Comparison of ENCODE assay signal across 9 mouse cellular contexts in genomic region chr6:135332737-135333281, GRCm38 (mm10). TPM values are rescaled to one million over a fixed set of nuclear protein-coding genes. Genes with fewer than 3 reads are reported as not detected.
DNase-seq lines count a peak whose midpoint lies in the region; ATAC-seq and TF ChIP-seq lines count a peak whose summit lies in the region.
"Had no signal": no experiment of that assay in that cellular context is flagged by ENCODE, and none has a peak within 500 bp of the region (broad histone marks: within the 10 kb centered on the region; RNA-seq: fewer than 3 reads in every experiment).

No protein-coding gene starts in this region.

- ATAC-seq in lung, embryonic 14.5 days (ENCODE audit: insufficient read depth), result peak; percentile 71
- peak; percentile 87 for ATAC-seq in kidney, embryonic 16.5 days (ENCODE audit: low FRiP score, low TSS enrichment)
- ATAC-seq in midbrain, postnatal 0 days (ENCODE audit: low FRiP score), result no peak
- no peak for ATAC-seq in monocyte, adult 5-6 weeks (replicated peaks; ENCODE audit: insufficient number of reproducible peaks, low FRiP score, low TSS enrichment, poor library complexity, severe bottlenecking)

- peak; percentile 71 for DNase-seq in lung, embryonic 14.5 days
- no peak for DNase-seq in lung, postnatal 14 days
- peak; percentile 12 to 13 for DNase-seq in heart, adult 9 months (ENCODE audit: low spot score in 2 of 2)
- DNase-seq in midbrain, postnatal 0 days (ENCODE audit: low spot score), result peak; percentile 42
- no peak for DNase-seq in urinary bladder, postnatal 14 days (ENCODE audit: low spot score)
- DNase-seq in c-Kit-positive CD71-positive TER-119-positive erythroid progenitor cells, embryonic 14.5 days (ENCODE audit: low spot score), result no peak

- no peak overlapping the region for H3K4me3 ChIP-seq in lung, embryonic 14.5 days (ENCODE audit: low read depth, low read length)
- H3K4me3 ChIP-seq in kidney, embryonic 16.5 days (ENCODE audit: low read length), result no peak overlapping the region
- H3K4me3 ChIP-seq in midbrain, postnatal 0 days (ENCODE audit: low read depth, low read length), result no peak overlapping the region

- H3K9ac ChIP-seq in lung, embryonic 14.5 days, result no peak overlapping the region
- H3K9ac ChIP-seq in kidney, embryonic 16.5 days (replicated peaks; ENCODE audit: low read length), result no peak overlapping the region
- no peak overlapping the region for H3K9ac ChIP-seq in midbrain, postnatal 0 days (replicated peaks; ENCODE audit: low read length, poor library complexity, severe bottlenecking)

- no peak for TF ChIP-seq CTCF in lung, embryonic 14.5 days (IDR thresholded peaks at IDR 0.05; ENCODE audit: low read depth)
- TF ChIP-seq CTCF in midbrain, postnatal 0 days (IDR thresholded peaks at IDR 0.05), result no peak

- peak overlapping the region; percentile 72 for H3K27ac ChIP-seq in lung, embryonic 14.5 days (ENCODE audit: low read depth)
- peak overlapping the region; percentile 84 for H3K27ac ChIP-seq in kidney, embryonic 16.5 days (ENCODE audit: low read length)
- H3K27ac ChIP-seq in midbrain, postnatal 0 days (ENCODE audit: low read depth, low read length), result peak overlapping the region; percentile 51; the same call in 1 of the 2 replicates

- H3K4me1 ChIP-seq in lung, embryonic 14.5 days (ENCODE audit: insufficient read depth), result peaks cover 29% of the 10 kb centered on the region
- peaks cover 27% of the 10 kb centered on the region for H3K4me1 ChIP-seq in kidney, embryonic 16.5 days (ENCODE audit: insufficient read depth, low read length)
- peaks cover 7% of the 10 kb centered on the region for H3K4me1 ChIP-seq in midbrain, postnatal 0 days (ENCODE audit: insufficient read depth, low read length)

- no peaks in the 10 kb centered on the region for H3K9me3 ChIP-seq in lung, embryonic 14.5 days (ENCODE audit: low read depth, low read length)
- H3K9me3 ChIP-seq in kidney, embryonic 16.5 days (ENCODE audit: low read length), result no peaks in the 10 kb centered on the region
- H3K9me3 ChIP-seq in midbrain, postnatal 0 days (ENCODE audit: low read length), result no peaks in the 10 kb centered on the region

- no peaks in the 10 kb centered on the region for H3K27me3 ChIP-seq in lung, embryonic 14.5 days (ENCODE audit: insufficient read depth, low read length)
- no peaks in the 10 kb centered on the region for H3K27me3 ChIP-seq in kidney, embryonic 16.5 days (ENCODE audit: insufficient read depth, low read length)
- no peaks in the 10 kb centered on the region for H3K27me3 ChIP-seq in midbrain, postnatal 0 days (ENCODE audit: insufficient read depth, low read length)

- 16% methylated on average over 10 of the region's 10 CpGs for WGBS in lung, embryonic 14.5 days
- 20% methylated on average over 10 of the region's 10 CpGs for WGBS in kidney, embryonic 16.5 days
- WGBS in midbrain, postnatal 0 days, result 23% methylated on average over 10 of the region's 10 CpGs

- no peak overlapping the region for H3K4me2 ChIP-seq in lung, embryonic 14.5 days
- peak overlapping the region; percentile 25; the same call in 1 of the 2 replicates for H3K4me2 ChIP-seq in kidney, embryonic 16.5 days (replicated peaks; ENCODE audit: low read depth, low read length)
- no peak overlapping the region for H3K4me2 ChIP-seq in midbrain, postnatal 0 days (ENCODE audit: low read depth, low read length, poor library complexity, severe bottlenecking)

- H3K36me3 ChIP-seq in lung, embryonic 14.5 days (ENCODE audit: insufficient read depth), result no peaks in the 10 kb centered on the region
- H3K36me3 ChIP-seq in kidney, embryonic 16.5 days (ENCODE audit: insufficient read depth, low read length), result no peaks in the 10 kb centered on the region
- no peaks in the 10 kb centered on the region for H3K36me3 ChIP-seq in midbrain, postnatal 0 days (ENCODE audit: insufficient read depth, low read length)

RNA-seq across cellular contexts. Expression of gene Pbp2, which starts 22.6 kb away (rescaled TPM):
- 0.38 and 0.53 TPM in 2 replicates for polyA plus RNA-seq in lung, embryonic 14.5 days (2014; fragmentation: Nextera tagmentation; extraction: Ambion mirVana)
- polyA plus RNA-seq in kidney, embryonic 16.5 days (2015; fragmentation: Nextera tagmentation; extraction: Ambion mirVana), result 0.29 TPM in 1 of 2 replicates, not detected in the other
- total RNA-seq in midbrain, postnatal 0 days (2014; rRNA removed), result not detected in 2 replicates
- polyA plus RNA-seq in midbrain, postnatal 0 days (2015; fragmentation: Nextera tagmentation; extraction: Ambion mirVana), result not detected in 2 replicates
- total RNA-seq in monocyte, adult 5-6 weeks (2017), result 0.49 TPM in 1 of 3 replicates, not detected in the others
- total RNA-seq: heart, postnatal 14 days had no signal

RNA-seq across cellular contexts. Expression of gene Emp1, which starts 29.5 kb away (rescaled TPM):
- 23.7 and 25.1 TPM in 2 replicates for polyA plus RNA-seq in lung, embryonic 14.5 days (2014; fragmentation: Nextera tagmentation; extraction: Ambion mirVana)
- 56.3 and 67.2 TPM in 2 replicates for polyA plus RNA-seq in kidney, embryonic 16.5 days (2015; fragmentation: Nextera tagmentation; extraction: Ambion mirVana)
- total RNA-seq in midbrain, postnatal 0 days (2014; rRNA removed), result 26.9 and 42.1 TPM in 2 replicates
- polyA plus RNA-seq in midbrain, postnatal 0 days (2015; fragmentation: Nextera tagmentation; extraction: Ambion mirVana), result 5.6 and 5.7 TPM in 2 replicates
- total RNA-seq in monocyte, adult 5-6 weeks (2017), result 4.6 to 6.1 TPM (median 5.9 TPM) in 3 replicates

Comparison
In these comparisons a context has a peak if more than half of its experiments do, and no peak if none do; other contexts are left out.
1. DNase-seq: peak in lung, embryonic 14.5 days (single experiment), heart, adult 9 months (2 of 2) and midbrain, postnatal 0 days (single experiment); none in lung, postnatal 14 days (single experiment), urinary bladder, postnatal 14 days (single experiment) and c-Kit-positive CD71-positive TER-119-positive erythroid progenitor cells, embryonic 14.5 days (single experiment).
2. ATAC-seq: peak in lung, embryonic 14.5 days (single experiment) and kidney, embryonic 16.5 days (single experiment); none in midbrain, postnatal 0 days (single experiment) and monocyte, adult 5-6 weeks (single experiment).
3. Peak in every context shown above with its lines, with median percentiles within 50 percentile points of each other: H3K27ac ChIP-seq.